Mouse (Mus musculus) left cerebral cortex, adult 8-10 months (tissue): ENCODE measurements around the gene Kirrel3. TPM values are rescaled to one million over a fixed set of nuclear protein-coding genes. Genes with fewer than 3 reads are reported as not detected.

Source experiments
- DNase-seq, 2 experiments: peaks; one replicate each; pipeline ENCODE4 v3.0.0; 2022; ENCODE audit warnings: low spot score in 2 of 2
- total RNA-seq, 4 experiments: library from RNA; stranded (reverse); gene quantifications; 2 replicates each; pipeline ENCODE4 v1.2.4; 2022

The Kirrel3 gene
- total RNA-seq, 4 experiments from 2014 or later: 52.5 to 62.2 (median 53.9) TPM

DNA sequence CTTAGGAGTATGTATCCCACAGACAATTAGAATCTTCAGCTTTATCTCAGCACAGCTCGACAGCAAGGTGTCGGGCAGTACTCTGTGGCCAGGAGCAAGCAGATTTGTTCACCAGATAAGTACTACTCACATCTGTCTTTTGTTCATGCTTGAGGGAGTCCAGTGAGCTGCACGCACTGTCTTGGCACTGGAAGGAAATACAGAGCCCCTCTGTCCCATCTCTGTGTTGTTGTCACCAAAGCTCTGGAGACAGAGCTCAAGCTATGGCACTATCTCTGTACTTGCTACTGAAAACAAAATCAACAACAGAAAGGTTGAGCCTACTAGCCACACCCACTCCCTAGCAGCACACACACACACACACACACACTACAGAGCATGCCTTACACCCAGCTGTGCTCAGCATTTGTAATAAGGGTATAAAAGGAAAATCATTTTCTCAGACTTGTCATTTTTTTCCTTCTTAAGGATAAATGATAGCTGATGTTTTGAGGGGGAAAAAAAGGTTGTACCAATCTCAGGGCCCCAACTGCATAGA, 106.4 kb downstream of the Kirrel3 start:
- DNase-seq: no peak

DNA sequence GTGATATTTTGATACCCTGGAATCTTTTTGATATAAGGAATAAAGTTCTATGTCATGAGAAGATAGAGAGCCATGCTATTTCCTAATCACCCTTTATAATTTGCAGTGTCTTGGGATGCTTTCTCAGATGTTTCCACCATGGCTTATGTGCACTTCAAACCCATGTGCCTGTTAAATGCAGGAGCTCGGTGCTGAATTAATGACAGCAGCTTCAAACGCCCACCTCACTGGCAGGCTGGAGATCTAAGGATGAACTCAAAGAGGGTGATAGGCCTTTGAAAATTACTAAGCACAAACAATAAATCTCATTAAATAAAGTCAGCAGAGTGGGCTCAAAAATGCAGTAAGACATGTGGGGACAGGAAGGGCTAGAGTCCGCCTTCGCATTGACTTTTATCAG, 108.2 kb downstream of the Kirrel3 start:
- DNase-seq: no peak

DNA sequence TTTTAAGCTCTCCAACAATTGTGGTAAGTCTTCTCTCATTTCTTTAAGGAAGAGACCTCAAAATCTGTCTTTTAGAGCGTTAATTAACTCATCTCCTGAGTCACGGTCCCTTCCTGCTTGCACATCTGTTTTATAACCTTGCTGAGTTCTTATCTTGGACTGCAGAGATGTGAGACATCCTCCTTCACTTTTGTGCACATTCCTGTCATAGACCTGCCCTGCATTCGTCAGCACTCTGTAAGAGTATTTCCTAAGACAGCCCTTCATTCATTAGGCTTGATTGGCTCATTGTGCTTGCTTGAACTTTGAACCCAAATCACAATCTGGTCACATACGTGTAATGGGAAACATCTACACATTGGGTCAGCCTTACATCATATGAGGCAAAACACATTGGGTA, 114.6 kb downstream of the Kirrel3 start:
- no peak for DNase-seq

DNA sequence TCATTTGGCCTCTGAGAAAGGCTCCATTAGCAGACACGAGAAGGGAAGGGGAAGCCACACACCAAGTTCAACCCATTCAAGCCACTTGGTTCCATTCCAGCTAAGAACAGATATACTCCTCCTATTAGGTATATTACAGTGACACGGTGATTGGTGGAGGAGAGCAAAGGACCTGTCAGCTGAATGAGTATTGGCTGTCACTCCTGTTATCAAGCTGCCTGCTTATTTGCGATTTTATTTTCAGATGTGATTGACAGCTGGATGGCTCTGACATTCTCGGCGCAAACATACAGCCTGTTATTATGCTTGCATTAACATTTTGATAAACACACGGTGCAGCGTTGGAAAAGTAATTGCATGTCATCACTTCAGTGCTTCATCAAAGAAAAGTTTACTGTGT, 118.1 kb downstream of the Kirrel3 start:
- no peak for DNase-seq

DNA sequence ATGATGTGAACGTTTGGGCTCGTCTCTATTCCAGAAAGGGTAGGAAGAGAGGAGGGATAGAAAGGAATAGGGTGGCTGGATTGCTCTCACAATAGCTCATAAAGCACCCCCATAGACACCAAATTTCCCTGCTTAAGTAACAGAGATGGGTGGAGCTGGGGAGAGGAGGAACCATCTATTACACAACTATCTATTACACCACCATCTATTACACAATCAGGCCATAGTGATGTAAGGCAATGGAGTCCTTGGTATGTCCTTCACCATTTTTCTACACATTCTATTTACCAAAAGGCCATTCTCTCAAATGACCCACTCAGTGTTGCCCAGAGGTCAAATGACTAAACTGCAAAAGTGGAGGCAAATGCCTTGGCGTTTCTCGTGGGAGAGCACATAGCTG, 119.2 kb downstream of the Kirrel3 start:
- DNase-seq: no peak

DNA sequence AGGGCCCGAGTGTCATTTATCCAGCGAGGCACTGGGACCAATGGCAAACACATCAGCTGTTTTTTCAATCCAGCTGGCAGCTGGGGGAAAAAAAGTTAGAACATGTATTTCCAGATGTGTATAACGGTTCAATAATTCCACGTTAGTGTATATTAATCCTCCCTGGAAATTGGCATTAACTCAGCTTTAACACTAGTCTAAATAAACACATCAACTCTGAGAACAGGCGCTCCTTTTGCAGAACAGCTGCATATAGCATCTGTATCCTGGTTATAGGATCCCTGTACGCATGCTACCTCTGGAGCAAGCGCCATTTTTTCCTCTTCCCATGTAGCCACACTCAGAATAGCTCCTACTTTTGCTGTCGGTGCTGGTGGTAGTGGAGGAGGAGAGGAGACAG, 119.8 kb downstream of the Kirrel3 start:
- no peak for DNase-seq

DNA sequence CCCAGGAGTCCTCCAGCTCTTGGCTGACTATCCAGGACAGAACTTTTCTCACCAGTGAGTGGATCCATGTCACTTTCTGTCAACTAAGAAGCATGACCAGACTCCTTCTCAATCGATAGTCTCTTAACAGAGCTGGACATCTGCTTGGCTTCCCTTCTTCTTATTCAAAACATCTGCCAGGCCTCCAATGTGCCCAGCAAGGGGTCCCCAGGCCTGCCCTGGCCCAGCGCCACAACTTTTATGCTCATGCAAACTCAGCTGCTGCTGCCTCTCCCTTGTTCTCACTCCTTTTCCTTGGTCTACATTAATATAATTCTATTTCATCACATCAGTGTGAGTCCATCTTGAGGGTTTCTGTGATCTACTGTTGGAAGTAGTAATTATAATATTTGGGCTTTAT, 122.3 kb downstream of the Kirrel3 start:
- DNase-seq: no peak

DNA sequence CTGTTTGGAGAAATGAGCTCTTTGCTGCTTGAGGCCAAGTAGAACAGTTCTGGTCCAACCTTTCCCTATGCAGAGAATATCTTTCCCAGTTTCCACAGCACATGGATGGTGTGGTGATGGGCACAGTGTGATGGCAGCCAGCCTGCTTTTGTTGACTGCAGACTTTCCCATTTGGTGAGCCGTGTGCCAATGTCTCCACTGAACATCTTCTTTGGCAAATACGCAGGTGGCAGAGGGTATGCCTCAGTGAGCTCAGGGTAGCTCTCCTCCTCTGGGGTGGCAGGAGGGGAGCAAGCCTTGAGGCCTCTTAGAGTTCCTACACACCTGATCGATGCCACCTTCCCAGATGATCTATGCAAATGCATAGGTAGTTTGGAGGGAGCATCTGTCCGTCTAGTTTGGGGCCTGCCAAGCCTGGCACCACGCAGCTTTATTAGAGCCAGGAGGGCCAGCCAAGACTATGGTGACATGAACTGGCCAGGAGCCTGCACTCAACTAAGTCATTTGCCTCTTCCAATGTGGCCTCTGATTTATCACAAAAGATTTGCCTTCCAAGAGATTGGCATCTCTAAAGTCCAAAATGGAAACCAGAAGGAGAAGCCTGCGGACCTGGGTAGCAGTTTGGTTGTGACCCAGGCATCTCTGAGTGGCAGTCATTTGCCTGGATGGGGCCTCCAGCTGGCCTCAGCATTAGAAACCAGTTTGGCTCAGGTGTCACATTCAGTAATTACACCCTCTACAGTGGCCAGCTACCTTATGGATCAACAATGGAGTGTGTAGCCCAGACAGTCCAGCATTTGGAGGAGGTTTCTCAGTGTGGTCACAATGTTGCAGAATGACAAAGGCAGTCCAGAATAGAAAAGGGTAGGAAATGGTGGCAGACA, 127.4 kb downstream of the Kirrel3 start:
- no peak for DNase-seq

DNA sequence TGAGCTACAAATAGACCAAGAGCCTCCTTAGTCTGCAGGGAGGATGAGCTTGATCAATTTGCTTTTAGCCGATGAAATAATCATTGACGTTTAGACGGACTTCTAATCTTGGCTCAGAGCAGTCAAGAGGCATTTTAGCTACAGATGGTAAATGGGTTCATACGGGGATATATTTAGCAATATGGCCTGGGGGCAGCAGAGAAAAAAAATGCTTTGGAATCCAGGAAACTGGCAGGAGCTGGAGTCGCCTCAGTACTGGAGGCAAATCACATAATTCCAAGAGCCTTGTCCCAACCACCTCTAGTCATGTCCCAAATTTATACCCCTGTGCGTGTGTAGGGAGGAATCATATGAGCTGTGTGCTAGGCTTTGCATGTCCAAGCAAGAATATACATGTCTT, 132.4 kb downstream of the Kirrel3 start:
- DNase-seq: no peak

DNA sequence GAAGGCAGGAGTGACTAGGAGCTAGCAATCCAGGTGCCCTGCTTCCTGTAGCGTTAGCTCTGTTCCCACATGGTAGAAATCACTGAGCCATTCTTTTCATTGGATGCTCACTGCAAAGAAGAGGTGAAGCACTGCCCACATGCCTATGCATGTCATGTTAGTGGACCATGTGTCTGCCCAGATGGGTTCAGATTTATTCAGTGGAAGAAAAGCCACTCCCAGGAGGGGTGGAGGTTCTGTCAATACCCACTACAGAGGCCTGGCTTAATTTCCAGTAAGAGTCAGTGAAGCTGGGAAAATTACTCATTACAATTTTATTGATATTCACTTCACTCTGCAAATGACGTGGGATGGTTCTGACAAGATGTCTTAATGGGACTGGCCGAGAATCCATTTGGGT, 134.2 kb downstream of the Kirrel3 start:
- no peak for DNase-seq

DNA sequence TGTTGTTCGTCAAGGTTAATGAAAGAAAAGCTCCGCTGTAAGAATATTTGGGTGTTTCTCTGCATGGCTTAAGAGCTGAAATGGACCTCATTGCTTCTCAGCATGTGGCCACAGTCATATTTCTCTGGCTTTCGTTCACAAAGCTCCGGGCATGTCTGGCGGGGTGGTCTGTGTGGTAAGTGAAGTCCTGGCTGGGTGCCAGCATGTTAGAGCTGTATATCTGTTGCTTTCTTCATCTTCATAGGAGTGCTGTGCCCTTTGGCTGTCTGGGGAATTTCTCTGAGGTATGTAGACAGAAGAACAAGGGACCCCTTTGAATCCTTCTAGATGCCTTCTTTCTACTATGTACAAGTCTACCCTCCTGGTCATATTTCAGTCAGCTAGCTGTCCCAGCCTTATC, 137.8 kb downstream of the Kirrel3 start:
- no peak for DNase-seq

DNA sequence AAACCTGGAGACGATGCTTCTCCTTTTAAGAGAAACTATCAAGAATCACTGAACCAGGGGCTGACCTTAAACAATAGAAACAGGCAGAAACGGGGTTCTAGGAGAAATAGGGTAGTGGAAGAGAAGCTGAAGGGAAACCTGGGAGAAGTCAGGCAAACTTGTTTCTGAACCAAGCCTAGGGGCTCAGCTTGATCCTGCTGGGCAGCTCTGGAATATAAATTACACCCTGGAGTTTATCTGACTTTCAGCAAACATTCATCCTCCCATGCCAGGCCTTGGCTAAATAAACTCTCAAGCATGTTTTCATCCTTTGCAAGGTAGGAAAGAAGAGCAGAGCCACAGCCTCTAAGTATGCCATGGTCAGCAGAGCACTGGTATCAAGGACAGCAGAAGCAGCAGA, 138.3 kb downstream of the Kirrel3 start:
- DNase-seq: no peak

DNA sequence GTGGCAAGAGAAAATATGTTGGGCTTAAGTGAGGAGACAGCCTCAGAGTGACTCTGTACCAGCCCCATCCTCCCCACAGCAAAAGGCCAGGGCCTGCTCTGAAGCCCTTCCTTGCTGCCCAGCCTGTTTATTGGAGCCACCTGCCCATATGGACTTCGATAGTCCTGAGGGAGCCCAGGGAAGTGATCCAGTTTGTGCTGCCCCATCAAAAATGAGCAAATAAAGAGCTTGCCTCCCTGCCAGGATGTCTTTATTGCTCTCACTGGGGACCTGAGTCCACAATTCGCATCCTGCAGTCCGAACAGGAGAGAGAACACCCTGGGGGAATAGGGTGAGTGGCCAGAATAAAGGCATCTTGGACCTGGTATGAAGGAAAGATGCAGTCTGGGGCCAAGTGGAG, 143.1 kb downstream of the Kirrel3 start:
- no peak for DNase-seq

DNA sequence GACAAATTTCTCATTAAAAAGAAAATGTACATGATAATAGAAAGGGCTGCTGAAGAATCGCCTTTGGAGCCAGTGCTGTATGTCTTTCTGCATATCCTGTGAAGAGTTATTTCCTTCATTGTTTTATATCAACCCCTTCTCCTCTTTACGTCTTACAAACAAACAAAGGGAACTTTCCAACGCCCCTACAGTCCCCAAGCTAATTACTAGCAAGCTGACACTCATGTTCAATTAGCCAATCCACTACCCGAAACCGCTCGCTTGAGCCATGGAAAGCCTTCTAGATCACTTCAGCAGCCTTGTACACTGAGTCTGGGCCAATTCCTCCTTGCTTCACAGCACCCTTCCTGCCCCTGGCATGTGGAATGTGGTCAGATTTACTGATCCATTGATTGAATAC, 150.0 kb downstream of the Kirrel3 start:
- DNase-seq: no peak

DNA sequence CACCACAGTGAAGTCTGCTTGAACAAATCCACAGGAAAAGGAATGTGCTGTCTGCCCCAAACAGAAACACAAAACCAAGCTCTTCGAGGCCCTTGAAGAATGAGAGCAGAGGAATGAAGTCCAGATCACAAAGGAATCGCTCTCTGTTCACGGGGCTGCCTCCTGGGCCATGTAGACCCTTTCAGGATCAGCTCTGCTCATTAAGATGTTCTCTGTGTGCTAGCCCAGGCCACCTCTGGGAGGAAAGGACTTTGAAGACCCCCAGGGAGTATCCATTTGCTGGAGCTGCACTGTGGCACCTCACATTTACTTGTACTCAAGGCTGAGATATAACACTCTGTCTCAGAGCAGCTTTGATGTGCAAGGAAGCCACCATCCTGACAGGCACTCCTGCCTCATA, 158.2 kb downstream of the Kirrel3 start:
- no peak for DNase-seq

DNA sequence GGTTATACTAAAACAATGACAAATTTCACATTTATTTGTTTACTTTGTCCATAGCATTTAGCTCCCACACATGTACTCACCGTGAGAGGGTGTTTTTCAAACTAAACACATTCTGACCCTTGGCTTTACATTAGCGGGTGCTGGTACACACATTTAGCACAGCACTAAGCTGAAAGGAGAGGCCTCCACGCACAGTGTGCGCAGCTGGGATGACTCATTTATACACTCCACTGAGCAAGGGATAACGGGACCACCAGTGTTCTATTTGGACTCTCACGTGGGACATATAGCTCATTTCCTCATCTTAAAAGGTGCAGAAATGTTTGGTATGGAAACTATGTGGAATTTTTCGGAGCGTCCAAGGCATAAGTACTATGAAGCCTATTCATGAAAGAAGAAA, 158.7 kb downstream of the Kirrel3 start:
- DNase-seq: no peak

DNA sequence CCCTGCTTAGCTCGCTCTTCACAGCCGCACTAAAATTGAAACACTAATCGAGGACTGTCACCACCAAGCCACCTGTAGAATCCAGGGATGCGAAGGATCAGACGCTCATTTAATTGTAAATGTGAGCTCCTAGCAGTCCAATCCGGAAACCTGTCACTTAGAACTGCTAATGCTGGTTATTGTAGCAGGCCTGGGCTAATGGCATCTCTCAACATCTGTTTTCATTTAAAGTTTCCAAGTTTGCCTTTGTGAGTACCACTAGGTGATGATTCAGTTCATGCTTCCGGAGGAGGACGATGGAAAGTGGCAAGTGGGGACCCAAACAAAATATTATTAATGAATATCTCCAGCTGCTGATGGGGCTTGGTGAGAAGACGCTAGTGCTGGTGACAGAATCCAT, 161.1 kb downstream of the Kirrel3 start:
- no peak for DNase-seq

DNA sequence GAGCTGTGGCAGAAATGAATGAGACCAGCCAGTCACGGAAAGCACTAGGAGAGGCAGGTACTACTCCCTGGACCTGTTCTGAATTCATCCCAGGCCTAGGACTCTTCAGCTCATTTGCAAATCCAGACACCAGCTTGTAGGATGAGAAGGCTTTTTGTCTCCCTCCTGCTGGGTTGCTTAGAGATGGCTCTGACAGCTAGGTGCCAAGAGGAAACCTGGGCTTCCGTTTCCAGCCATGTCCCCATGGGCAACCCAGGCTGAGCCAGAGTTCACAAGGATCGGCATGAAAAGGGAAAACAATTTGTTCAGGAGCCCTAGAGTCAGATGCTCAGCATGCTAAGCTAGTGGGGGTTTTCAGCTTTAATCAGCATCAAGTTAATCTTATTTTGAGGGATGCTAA, 166.6 kb downstream of the Kirrel3 start:
- no peak for DNase-seq

DNA sequence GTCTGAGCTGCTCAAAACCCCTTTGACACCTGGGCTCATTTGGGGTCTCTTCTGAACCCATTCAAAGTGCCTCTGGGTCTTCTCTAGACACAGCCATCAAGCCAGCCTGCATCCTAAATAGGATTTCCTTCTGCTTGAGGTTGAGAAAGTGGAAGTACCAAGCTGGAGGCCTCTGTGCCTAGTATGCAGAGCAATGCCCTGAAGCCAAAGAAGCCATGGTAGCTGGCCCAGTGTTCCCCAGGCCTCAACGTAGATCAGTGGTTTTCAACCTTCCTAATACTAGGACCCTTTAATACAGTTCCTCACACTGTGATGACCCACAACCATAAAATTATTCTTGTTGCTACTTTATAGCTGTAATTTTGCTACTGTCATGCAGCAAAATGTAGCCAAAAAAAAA, 167.4 kb downstream of the Kirrel3 start:
- no peak for DNase-seq

DNA sequence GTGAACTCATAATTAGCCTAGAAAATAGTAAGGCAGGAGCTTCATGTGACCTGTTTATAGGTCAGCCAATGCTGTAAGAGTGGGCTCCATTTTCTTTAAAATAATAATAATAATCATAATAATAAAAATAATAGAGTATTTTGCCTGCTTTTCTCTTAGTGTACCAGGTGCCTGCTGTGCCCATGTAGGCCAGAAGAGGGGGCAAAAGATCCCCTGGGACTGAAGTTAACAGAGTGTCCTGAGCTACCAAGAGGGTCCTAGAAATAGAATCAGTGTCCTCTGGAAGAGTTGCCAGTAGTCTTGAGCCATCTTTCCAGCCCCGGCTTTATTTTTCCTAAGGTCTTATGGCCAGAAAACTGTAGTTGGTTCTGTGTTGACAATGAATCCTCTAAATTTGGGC, 174.9 kb downstream of the Kirrel3 start:
- DNase-seq: no peak

DNA sequence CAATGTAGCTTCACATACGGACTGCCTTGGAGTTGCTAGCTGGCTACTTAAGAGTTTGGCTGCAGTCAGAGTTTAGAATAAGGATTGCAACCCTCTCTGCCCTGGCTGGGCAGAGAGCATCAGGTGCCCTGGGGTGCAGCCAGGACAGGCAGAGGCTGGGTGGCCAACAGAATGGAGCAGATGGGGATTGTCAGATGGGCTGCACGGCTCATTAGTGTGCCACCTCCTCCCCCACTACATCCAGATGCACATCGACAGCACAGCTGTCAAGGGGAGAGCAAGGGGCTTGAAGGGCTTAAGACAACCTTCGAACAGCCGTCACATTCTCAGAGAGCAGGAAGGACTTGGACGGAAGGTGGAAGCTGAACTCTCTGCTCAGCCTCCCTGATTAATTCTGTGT, 177.7 kb downstream of the Kirrel3 start:
- no peak for DNase-seq

DNA sequence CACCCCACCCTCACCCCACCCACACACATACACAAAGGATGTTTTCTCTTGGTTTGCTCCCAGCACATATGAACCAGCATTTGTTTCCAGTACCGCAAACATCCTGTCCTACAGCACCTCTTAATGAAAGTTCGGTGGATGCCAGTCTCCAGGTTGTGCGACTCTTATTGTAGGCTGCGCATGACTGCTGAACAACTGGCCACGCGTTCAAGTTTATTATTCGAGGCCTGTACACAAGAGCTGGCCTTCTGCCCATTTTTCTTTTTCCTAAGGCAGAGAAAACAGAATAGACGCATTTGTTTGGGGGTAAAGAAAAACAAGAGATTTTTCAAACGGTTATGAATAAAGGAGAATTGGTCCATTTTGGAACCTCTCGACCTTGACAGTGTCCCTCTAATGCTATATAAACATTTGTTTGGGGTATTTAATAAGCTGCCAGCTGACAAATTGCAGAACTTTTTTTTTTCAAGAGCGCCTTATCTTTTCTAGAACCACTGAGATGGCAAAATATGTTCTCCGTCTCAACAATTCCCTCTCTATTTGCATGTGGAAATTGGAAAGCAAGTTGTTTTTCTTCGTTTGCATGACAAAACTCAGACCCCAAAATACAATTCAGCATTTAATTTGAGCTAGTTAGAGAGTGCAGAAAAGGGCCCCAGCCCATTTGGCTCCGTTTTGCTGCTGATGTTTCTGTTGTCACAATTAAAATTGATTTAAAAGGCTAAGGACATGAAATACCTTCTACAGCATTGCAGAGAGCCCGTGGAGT, 179.9 kb downstream of the Kirrel3 start:
- DNase-seq: no peak

DNA sequence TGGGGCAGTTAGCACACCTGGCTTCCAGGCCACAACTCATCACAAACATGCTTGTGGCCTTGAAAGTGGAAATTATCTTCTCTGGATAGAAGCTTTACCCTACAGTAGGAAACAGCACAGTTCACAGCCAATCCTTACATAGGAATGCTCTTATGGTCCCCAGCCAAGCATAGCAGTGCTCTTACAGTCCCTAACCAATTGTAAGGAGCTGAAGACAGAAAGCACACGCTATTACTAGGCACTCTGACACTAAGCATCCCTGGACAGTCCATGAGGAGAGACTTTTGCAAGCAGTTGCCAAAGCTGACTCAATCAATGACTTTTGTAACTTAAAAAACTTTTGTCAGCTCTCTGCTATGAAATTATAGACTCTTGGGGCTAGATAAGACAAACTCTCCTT, 181.5 kb downstream of the Kirrel3 start:
- DNase-seq: no peak
